Mouse (Mus musculus): ENCODE results near the gene Immt. TPM values are rescaled to one million over a fixed set of nuclear protein-coding genes. Genes with fewer than 3 reads are reported as not detected.

Gene Immt
- polyA plus RNA-seq, 1 experiment: 111 TPM

DNA sequence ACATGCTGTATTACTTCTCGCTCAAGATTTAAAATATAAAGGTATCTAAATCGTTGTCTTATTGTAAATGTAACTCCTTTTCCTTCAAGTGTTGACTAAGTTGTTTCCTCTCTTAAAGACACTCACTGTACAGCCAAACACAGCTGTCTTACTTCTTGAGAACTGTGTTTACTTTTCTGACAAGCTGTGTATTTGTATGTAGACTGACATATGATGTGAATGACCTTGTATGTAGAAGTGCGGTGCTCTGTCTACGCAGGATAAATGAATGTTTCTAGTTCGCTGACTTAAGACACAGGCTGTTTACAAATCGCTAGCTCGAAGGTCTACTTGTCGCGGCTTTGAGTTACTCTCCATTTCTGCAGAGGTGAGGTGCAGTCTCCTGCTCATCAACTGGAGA lies 21.2 kb upstream of the Immt start:
- H3K79me2 ChIP-seq (ENCODE audit: control insufficient read depth, insufficient read depth): no peaks in the 10 kb centered on the region

DNA sequence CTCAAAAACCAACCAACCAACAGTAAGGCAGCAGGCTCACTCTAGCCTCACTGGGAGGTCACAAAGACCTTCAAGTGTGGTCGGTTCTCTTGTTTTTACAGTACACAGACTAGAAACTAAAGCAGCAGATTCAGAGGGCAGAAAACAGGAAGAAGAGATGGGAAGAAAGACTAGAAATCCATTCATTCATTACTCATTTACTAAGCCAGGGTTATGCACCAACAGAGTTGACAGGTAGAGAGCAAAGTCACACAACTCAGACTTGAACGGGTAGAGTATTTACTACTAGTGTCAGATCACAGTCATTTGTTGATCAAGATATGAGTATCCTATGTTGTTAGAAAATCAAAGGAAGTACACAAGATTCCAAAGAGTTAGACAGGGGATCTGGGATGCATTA lies 18.3 kb upstream of the Immt start:
- Histone ChIP-seq H3K36me3 (ENCODE audit: control insufficient read depth, insufficient read depth) (peaks cover 32% of the 10 kb centered on the region), H3K79me2 (ENCODE audit: control insufficient read depth, insufficient read depth) (no peaks in the 10 kb centered on the region), H3K4me3 (ENCODE audit: insufficient read depth, poor library complexity, severe bottlenecking) (no peak overlapping the region), H3K79me3 (ENCODE audit: low read depth) (no peaks in the 10 kb centered on the region), H3K27me3 (ENCODE audit: control insufficient read depth, insufficient read depth, insufficient read length) (no peaks in the 10 kb centered on the region), H3ac (ENCODE audit: control insufficient read depth, insufficient read length, low read depth) (no peak overlapping the region)
- no peak for TF ChIP-seq USF1 (IDR thresholded peaks at IDR 0.05; ENCODE audit: low read depth)
- no peak for TF ChIP-seq CEBPB (IDR thresholded peaks at IDR 0.05; ENCODE audit: low read depth)
- TF ChIP-seq FOSL1 (IDR thresholded peaks at IDR 0.05; ENCODE audit: insufficient read depth, low read length, poor library complexity, severe bottlenecking): no peak
- no peak for TF ChIP-seq MYOD1 (IDR thresholded peaks at IDR 0.05; ENCODE audit: control insufficient read depth, insufficient read length, low read depth)
- TF ChIP-seq MYOG (IDR thresholded peaks at IDR 0.05; ENCODE audit: control insufficient read depth, extremely low read depth, insufficient read length): no peak
- no peak for TF ChIP-seq MAX (IDR thresholded peaks at IDR 0.05)
- no peak for TF ChIP-seq CTCF (IDR thresholded peaks at IDR 0.05; ENCODE audit: control insufficient read depth, insufficient read depth, insufficient read length)

More for the DNA sequence above, 21.2 kb upstream of the Immt start:
- Histone ChIP-seq H3K36me3 (ENCODE audit: control insufficient read depth, insufficient read depth) (peaks cover 18% of the 10 kb centered on the region), H3K4me3 (ENCODE audit: insufficient read depth, poor library complexity, severe bottlenecking) (no peak overlapping the region), H3K79me3 (ENCODE audit: low read depth) (no peaks in the 10 kb centered on the region), H3ac (ENCODE audit: control insufficient read depth, insufficient read length, low read depth) (no peak overlapping the region), H3K27me3 (ENCODE audit: control insufficient read depth, insufficient read depth, insufficient read length) (no peaks in the 10 kb centered on the region)
- no peak for TF ChIP-seq FOSL1 (IDR thresholded peaks at IDR 0.05; ENCODE audit: insufficient read depth, low read length, poor library complexity, severe bottlenecking)
- TF ChIP-seq USF1 (IDR thresholded peaks at IDR 0.05; ENCODE audit: low read depth): no peak
- TF ChIP-seq MYOG (IDR thresholded peaks at IDR 0.05; ENCODE audit: control insufficient read depth, extremely low read depth, insufficient read length): no peak
- no peak for TF ChIP-seq CEBPB (IDR thresholded peaks at IDR 0.05; ENCODE audit: low read depth)
- no peak for TF ChIP-seq MAX (IDR thresholded peaks at IDR 0.05)
- TF ChIP-seq MYOD1 (IDR thresholded peaks at IDR 0.05; ENCODE audit: control insufficient read depth, insufficient read length, low read depth): no peak
- TF ChIP-seq CTCF (IDR thresholded peaks at IDR 0.05; ENCODE audit: control insufficient read depth, insufficient read depth, insufficient read length): no peak

GRCm38 (mm10) chr6:71819764-71820292 lies 11.3 kb upstream of the Immt start:
- TF ChIP-seq MYOG (IDR thresholded peaks at IDR 0.05; ENCODE audit: control insufficient read depth, extremely low read depth, insufficient read length): no peak
- TF ChIP-seq CTCF (IDR thresholded peaks at IDR 0.05; ENCODE audit: control insufficient read depth, insufficient read depth, insufficient read length): no peak
- no peak for TF ChIP-seq MAX (IDR thresholded peaks at IDR 0.05)
- TF ChIP-seq FOSL1 (IDR thresholded peaks at IDR 0.05; ENCODE audit: insufficient read depth, low read length, poor library complexity, severe bottlenecking): no peak
- no peak for TF ChIP-seq USF1 (IDR thresholded peaks at IDR 0.05; ENCODE audit: low read depth)
- TF ChIP-seq CEBPB (IDR thresholded peaks at IDR 0.05; ENCODE audit: low read depth): no peak
- no peak for TF ChIP-seq MYOD1 (IDR thresholded peaks at IDR 0.05; ENCODE audit: control insufficient read depth, insufficient read length, low read depth)
- no peaks in the 10 kb centered on the region for H3K27me3 ChIP-seq (ENCODE audit: control insufficient read depth, insufficient read depth, insufficient read length)
- H3K79me3 ChIP-seq (ENCODE audit: low read depth): peaks cover 13% of the 10 kb centered on the region
- peaks cover 38% of the 10 kb centered on the region for H3K79me2 ChIP-seq (ENCODE audit: control insufficient read depth, insufficient read depth)
- no peak overlapping the region for H3ac ChIP-seq (ENCODE audit: control insufficient read depth, insufficient read length, low read depth)
- no peak overlapping the region for H3K4me3 ChIP-seq (ENCODE audit: insufficient read depth, poor library complexity, severe bottlenecking)
- peaks cover 18% of the 10 kb centered on the region for H3K36me3 ChIP-seq (ENCODE audit: control insufficient read depth, insufficient read depth)

- H3K79me3 ChIP-seq (ENCODE audit: low read depth): peaks cover 13% of the 10 kb centered on the region
- peak overlapping the region; percentile 94 for H3ac ChIP-seq (ENCODE audit: control insufficient read depth, insufficient read length, low read depth)
- H3K4me3 ChIP-seq (ENCODE audit: insufficient read depth, poor library complexity, severe bottlenecking): peak overlapping the region; percentile 83
- peaks cover 1% of the 10 kb centered on the region for H3K36me3 ChIP-seq (ENCODE audit: control insufficient read depth, insufficient read depth)
- peaks cover 38% of the 10 kb centered on the region for H3K79me2 ChIP-seq (ENCODE audit: control insufficient read depth, insufficient read depth)
- TF ChIP-seq MAX (IDR thresholded peaks at IDR 0.05): no peak
- TF ChIP-seq CTCF (IDR thresholded peaks at IDR 0.05; ENCODE audit: control insufficient read depth, insufficient read depth, insufficient read length): no peak
- no peak for TF ChIP-seq MYOD1 (IDR thresholded peaks at IDR 0.05; ENCODE audit: control insufficient read depth, insufficient read length, low read depth)
- no peak for TF ChIP-seq MYOG (IDR thresholded peaks at IDR 0.05; ENCODE audit: control insufficient read depth, extremely low read depth, insufficient read length)
- TF ChIP-seq FOSL1 (IDR thresholded peaks at IDR 0.05; ENCODE audit: insufficient read depth, low read length, poor library complexity, severe bottlenecking): no peak
- no peak for TF ChIP-seq USF1 (IDR thresholded peaks at IDR 0.05; ENCODE audit: low read depth)
- TF ChIP-seq CEBPB (IDR thresholded peaks at IDR 0.05; ENCODE audit: low read depth): no peak
- no peaks in the 10 kb centered on the region for H3K27me3 ChIP-seq (ENCODE audit: control insufficient read depth, insufficient read depth, insufficient read length)
These were observed 8.0 kb upstream of the Immt start for GRCm38 (mm10) chr6:71823085-71823484.

- TF ChIP-seq MAX (IDR thresholded peaks at IDR 0.05) (peak; percentile 81), MYOG (IDR thresholded peaks at IDR 0.05; ENCODE audit: control insufficient read depth, extremely low read depth, insufficient read length) (no peak), MYOD1 (IDR thresholded peaks at IDR 0.05; ENCODE audit: control insufficient read depth, insufficient read length, low read depth) (no peak), FOSL1 (IDR thresholded peaks at IDR 0.05; ENCODE audit: insufficient read depth, low read length, poor library complexity, severe bottlenecking) (no peak), CEBPB (IDR thresholded peaks at IDR 0.05; ENCODE audit: low read depth) (no peak), CTCF (IDR thresholded peaks at IDR 0.05; ENCODE audit: control insufficient read depth, insufficient read depth, insufficient read length) (no peak), USF1 (IDR thresholded peaks at IDR 0.05; ENCODE audit: low read depth) (no peak)
- Histone ChIP-seq H3K79me3 (ENCODE audit: low read depth) (peaks cover 13% of the 10 kb centered on the region), H3ac (ENCODE audit: control insufficient read depth, insufficient read length, low read depth) (peak overlapping the region; percentile 94), H3K4me3 (ENCODE audit: insufficient read depth, poor library complexity, severe bottlenecking) (peak overlapping the region; percentile 83), H3K79me2 (ENCODE audit: control insufficient read depth, insufficient read depth) (peaks cover 38% of the 10 kb centered on the region), H3K36me3 (ENCODE audit: control insufficient read depth, insufficient read depth) (no peaks in the 10 kb centered on the region), H3K27me3 (ENCODE audit: control insufficient read depth, insufficient read depth, insufficient read length) (no peaks in the 10 kb centered on the region)
These were observed 7.6 kb upstream of the Immt start for GRCm38 (mm10) chr6:71823488-71823887.
